Mouse (Mus musculus): ENCODE data around the gene Zdhhc12.
A peak's percentile ranks its signal among the peaks of the same experiment; 100 is the strongest.
"Not testable (repeated sequence)": the region's sequence is repeated elsewhere in the genome, so short reads cannot be mapped to it uniquely, and the experiment has no call there.

Zdhhc12 gene

DNA sequence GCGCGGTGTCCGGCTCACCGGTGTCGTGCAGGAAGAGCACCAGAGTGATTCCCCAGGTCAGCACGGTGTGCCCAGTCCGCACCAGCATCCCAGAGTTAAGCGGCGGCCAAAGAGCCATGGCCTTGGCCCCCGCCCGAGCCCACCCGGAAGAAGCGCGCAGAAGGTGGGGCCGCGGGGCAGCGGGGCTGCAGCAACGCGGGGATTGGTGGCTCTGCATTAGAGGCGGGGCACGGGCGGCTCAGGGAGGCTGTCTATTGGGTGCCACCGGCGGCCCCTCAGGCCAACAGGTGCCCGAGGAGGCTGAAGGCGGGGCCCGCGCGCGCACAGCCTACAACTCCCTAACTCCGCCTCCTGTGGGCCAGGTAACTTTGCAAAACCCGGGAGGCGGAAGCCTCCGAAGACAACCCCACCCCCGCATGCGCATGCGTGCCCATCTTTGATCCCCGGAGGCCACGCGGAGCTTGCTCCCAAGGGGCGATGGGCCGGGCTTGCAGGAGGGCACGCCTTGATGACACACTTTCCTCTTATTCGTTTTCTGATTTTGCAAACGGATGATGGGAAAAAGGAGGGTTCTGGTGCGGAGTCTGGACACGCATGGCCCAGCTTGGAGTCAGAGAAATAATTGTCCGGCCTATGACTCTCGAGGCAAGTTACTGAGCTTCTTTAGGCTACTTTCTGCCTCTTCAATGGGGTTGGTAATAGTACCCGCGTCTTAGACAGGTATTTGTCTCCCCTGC, at the start of gene Zdhhc12:
TSS of gene Zdhhc12 (minus strand) at position 178 of the 737 bp plus-strand sequence.
- DNase-seq (ENCODE audit: low spot score): peak; percentile 98

DNA sequence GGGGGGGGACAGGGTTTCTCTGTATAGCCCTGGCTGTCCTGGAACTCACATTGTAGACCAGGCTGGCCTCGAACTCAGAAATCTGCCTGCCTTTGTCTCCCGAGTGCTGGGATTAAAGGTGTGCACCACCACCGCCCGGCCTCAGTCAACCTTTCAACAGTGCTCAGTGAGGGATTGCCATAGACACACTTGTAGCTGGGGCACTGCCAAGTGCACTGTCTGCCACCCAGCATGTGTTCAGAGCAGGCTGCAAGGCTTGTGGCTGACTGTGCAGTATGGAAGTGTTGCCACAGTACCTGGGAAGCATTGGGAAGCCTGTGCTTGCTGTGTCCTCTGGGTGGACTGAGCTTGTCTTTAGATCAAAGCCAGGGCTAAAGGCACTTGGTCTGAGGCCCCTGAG, 46.6 kb upstream of the Zdhhc12 start:
- not testable (repeated sequence) for DNase-seq (ENCODE audit: low spot score)

DNA sequence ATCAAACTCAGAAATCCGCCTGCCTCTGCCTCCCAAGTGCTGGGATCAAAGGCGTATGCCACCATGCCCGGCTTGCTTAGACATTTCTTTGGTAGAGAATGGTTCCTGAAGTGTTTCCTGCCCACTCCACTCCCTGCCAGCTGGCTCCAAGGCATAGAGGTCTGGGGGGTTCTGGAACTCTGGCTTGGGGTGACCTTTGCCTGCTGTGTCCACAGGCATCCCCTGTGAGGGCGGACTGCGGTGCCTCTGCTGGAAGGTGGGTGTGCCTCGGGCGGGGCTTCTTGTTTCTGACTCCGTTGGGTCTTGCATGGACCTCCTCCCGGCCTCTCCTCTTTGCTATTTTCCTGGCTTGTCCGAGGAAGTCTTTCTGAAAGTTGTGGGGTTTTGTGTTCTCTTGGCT, 43.0 kb upstream of the Zdhhc12 start:
- no peak for DNase-seq (ENCODE audit: low spot score)

DNA sequence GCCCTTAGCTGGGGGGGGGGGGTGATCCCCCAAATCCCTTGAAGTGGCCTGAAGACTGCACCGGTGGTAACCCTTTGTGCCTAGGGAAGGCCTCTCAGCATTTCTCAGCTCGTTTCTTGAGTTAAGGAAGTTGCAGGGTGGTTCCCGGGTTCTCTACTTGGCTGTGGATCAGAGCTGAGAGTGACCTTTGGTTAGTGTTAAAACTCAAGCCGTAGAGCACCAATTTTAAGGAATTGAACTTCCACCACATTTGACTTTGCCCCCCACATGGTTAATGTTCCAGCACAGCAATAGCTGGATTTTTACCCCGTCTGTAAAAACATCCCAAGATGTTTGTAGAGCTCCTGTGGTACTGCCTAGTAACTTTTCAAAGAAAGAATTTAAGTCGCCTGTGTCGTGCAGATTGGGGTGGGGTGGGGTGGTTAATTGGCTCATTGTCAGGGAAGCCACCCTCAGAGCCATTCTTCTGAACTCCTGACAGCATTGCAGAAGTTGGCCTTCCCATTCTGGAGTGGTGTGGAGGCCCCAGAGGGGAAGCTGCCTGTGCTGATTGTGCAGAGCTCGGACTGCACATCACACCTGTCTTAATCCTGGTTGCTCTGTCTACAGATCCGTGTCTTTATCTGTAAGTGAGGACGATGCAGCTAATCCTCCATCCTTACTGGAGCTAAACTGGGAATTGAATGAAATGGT, 41.6 kb upstream of the Zdhhc12 start:
- no peak for DNase-seq (ENCODE audit: low spot score)

DNA sequence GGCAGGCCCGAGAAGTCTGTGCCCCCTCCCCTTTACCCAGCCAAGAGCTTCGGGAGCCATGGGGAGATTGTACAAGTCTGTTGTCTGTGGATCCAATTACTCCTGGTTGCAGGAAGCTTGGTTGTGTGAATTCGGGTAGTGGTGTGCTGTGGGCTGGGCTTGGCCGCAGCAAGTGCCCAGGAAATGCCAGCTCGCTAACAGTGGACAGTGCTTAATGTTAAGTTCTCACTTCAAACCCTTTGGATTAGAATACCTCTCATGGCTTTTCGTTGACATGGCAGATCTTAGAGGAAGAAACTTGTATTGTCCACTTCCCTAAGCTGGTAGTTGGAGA, 40.9 kb upstream of the Zdhhc12 start:
- no peak for DNase-seq (ENCODE audit: low spot score)

DNA sequence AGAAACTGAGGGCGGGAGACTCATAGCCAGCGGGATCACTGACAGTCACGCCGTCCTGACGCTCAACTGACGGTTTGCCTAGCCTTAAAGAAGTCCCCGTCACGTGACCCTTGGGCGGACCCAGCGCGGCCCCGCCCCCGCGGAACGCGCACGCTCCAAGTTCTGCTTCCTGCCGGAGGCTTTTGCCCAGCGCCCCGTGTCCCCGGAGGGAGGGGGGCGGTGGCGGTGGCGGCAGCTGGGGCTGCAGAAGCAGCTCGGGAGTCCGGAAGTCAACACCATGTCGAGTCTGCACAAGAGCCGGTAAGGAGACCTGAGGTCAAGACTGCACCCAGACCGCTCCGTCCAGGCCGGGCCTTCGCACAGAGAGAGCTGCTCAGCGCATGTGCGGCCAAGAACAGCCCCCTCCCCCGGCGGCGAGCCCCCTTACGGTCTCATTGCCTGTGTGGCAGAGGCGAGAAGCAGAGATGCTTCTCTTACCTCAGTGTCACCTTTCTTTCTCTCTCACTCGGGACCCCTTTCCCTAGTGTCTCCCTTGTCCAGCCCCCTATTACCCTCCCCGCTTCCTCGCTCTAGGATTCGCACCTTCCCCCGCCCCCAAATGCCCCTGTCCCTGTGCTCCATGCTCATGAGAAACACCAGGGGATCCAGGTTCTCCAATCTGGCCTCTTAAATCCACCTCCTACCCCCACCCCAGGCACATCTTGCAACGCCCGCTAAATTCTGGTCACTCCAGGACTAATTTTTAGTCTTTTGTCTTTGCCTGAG, 40.3 kb upstream of the Zdhhc12 start, which contains the start of gene Tbc1d13:
TSS of gene Tbc1d13 (plus strand) at position 134 of the 765 bp plus-strand sequence.
- DNase-seq (ENCODE audit: low spot score): peak; percentile 97

DNA sequence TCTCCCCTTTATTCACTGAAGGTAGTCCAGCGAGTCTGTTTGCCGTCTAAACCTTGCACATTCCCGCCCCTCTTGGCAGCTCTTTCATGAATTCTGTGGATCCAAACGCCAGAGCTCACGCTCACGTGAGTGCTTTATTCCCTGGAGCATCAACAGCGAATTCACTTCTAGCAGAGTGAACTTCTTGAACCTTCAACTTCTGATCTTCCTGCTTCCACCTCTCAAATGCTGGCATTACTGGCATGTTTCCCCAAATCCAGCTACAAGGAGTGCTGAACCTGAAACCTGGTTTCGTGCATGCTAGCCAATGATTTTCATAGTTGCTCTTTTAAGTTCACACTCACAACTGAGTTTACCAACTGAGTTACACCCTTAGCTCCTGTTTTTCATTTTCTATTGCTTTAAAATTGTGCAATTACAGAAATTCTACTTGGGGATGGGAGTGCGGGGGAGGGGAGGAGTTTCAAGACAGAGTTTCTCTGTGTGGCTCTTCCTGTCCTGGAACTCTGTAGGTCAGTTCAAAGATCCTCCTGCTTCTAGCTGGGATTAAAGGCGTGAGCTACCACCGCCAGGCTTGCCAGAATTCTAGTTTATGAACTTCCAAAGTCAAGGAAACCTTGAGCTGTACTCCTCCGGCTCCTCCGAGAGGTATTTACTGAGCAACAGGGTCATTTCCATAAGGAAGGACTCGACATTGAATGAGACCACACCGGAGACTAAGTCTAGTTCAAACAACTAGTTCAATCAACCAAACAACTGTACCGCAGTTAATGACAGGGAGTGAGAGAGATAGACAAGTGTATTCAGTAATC, 39.6 kb upstream of the Zdhhc12 start:
- peak; percentile 48 for DNase-seq (ENCODE audit: low spot score)

DNA sequence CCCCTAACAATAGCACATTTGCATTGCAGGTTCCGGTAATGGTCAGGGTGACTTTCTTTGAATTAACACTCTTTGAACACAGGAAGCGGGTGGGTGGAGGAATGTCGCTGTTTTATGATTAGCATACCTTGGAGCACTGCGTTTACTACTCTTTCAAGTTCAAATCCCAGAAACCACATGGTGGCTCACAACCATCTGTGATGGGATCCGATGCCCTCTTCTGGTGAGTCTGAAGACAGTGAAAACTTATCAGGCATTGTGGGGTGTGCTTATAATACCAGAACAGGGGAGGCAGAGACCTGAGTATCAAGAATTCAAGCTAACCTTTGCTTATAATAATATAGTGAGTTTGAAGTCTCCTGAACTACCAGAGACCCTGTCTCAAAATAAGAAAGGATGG, 37.8 kb upstream of the Zdhhc12 start:
- not testable (repeated sequence) for DNase-seq (ENCODE audit: low spot score)

DNA sequence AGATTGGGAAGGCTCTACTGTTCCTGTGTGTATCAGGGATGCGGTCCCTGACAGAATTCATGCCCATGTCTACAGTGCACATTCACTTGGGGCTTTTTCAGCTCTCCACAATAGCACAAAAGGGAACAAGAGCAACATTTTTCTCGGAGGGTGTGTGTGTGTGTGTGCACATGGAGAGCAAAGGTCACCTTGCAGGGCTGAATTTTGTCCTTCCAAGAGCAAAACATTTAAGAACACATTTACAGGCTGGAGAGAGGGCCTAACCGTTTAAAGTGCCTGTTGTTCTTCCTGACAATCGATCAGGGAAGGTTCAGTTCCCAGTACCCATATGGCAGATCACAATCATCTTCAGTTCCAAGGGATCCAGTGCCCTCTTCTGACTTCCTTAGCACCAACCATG, 36.7 kb upstream of the Zdhhc12 start:
- DNase-seq (ENCODE audit: low spot score): no peak

DNA sequence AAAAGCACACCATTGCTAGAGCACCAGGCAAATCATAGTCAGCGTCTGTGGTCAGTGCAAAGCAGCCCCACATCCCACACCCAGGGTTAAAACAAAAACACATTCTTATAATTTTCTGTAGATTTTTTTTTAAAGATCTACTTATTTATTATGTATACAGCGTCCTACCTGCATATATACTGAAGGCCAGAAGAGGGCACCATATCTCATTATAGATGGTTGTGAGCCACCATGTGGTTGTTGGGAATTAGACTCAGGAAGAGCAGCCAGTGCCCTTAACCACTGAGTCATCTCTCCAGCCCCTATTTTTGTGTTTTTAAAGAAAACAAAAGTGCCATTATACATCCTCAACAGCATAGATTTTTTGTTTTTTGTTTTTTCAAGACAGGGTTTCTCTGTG, 35.3 kb upstream of the Zdhhc12 start:
- DNase-seq (ENCODE audit: low spot score): peak; percentile 15

DNA sequence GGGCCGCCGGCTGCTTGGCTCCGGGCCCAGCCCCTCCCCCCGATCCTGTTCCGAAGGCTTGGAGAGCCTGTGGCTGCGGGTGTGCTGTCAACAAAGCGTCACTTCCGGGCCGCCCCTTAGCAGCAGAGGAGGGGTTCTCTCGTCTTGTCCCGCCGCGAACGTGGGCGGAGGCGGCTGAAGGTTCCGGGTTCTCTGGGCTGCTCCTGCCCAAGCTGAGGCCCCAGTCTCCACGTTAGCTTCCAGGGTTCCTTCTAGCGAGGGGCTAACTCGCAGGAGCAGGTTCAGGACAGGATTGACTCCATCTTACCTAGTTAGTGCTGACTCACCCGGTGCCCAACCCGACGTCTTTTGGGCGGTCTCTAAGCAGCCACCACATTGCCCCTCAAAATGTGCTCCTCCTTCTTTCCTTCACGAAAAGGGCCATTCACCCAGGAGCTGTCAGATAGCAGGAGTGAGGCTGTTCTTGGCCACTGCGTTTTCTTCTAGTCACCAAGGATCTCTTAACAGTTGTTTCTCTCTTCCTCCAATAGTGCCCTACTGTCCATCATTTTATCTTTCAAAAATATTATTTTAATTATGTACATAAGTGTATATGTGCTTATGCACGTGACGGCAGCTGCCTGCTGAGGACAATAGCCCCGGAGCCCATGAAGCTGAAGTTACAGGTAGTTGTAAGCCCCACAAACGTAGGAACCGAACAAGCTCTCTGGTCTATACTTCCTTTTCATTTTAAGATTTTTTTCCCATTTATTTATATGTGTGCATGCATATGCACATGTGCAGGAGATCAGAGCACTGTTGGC, 31.2 kb upstream of the Zdhhc12 start, which contains the start of gene Zer1:
TSS of gene Zer1 (minus strand) at position 114 of the 803 bp plus-strand sequence.
- DNase-seq (ENCODE audit: low spot score): peak; percentile 97

DNA sequence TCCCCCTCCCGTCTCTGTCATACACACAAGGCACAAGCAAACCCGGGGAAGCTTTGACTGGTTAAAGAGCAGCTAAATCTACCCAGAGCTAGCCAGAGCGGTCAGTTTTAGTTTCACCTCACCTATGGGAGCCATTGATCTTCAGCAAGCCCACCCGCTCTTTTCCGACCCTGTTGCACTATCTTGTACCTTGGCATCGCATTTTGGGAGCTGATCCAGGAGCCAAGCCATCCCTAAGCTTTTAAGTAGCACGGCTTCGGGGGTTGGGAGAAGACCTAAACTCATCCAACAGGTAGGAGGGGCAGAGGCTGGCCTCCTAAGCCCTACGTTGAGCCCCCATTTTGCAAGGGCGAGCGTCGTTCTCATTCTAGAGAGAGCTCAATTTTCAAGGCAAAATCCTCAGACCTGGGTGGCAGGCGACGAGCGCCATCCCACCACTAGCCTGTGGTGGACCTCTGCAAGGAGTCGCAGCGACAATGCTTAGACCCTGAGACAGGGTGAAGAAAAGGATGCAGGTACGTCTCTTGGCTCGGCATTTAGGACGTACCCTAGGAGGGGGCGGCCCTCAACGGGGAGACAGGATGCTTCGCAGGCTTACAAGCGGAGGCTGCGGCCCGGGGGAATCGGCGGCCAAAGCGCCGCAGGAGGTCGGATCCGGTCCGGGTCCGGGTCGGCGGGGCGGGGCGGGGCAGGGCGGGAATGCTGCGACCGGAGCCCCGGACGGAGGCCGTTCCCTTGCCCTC, 30.5 kb upstream of the Zdhhc12 start:
- no peak for DNase-seq (ENCODE audit: low spot score)

DNA sequence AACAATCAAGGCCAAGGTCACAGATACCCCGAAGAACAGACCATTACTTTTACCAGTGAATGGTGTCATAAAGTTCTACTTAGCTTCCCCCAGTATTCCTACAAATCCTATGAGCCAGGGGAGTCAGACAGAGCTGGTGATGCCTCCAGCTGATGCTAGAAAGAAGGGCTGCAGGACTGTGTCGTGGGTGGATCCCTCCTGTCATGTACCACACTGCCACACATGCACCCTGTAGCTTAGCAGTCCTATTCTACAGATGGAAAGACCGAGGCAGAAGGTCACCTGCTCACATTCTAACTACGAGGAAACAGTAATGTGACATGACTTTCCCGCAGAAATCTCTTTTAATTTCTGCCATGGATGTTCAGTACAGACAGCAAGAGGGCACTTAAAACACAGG, 29.3 kb upstream of the Zdhhc12 start:
- DNase-seq (ENCODE audit: low spot score): no peak

DNA sequence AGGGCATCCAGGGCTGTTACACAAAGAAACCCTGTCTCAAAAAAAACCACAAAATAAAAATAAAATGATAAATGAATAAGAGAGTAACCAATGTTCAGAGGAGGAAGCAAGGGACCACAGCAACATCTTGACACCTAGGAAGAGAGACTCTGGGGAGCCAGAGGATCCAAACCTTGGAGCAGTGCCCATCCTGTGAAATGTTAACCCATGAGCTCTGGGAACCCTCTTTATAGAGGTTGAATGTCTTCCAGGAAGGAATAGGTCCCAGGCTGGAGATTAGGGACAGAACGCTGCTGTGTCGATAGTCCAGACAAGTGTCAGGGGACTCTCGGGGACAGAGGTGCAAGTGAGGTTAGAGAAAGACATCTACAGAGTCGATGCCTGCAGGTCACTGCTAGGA, 26.8 kb upstream of the Zdhhc12 start:
- DNase-seq (ENCODE audit: low spot score): no peak

DNA sequence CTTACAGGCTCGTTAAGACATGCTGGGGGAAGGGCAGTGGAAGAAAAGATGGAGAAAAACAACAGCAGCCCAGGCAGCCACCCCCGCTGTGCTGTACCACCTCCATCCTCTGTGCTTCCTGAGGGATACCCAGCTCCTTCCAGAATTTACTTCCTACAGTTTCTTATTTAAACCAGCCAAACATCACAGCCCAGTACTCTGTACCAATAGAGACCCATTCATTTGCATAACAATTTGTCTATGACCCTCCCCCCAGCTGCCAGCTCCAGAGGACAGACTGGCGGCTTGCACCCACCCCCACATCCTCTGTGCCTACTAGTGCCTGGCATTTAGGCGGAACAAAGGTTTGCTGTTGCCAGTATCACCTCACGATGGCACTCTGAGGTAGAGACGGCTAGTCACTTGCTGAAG, 26.2 kb upstream of the Zdhhc12 start:
- DNase-seq (ENCODE audit: low spot score): no peak

DNA sequence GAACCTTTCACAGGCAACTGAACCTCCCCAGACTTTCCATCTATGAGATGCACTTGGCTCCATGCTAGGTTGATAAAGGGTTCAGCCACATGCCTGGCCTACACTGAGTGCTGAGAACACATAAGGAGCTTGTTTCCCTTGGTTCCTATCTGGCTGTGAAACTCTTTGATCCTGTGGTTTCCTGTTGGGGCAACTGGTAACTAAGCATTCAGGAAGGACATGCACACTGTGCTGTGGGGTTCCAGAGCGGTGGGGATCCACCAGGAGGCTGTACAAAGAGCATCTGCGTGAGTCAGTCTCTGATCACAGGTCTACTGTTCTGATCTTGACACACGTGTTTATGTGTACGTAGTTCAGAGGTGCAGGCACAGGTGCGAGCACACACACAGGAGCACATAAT, 19.1 kb upstream of the Zdhhc12 start:
- DNase-seq (ENCODE audit: low spot score): no peak

DNA sequence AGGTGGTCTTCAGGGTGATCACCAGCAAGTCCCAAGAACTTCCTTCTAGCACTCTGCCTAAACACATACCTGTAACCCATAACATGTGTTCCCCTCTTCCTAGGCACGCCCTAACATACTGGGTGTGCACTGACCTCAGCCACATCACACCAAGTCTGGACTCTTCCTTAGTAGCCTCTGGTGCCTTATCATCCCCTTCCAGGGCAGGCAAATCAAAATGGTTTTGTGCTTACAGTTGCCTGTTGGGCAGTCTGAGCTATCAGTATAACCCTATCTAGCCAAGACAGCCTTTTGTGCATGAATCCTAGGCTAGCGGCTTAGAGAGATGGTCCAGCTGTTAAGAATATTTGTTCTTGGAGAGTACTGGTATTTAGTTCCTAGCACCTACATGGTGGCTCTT, 18.1 kb upstream of the Zdhhc12 start:
- no peak for DNase-seq (ENCODE audit: low spot score)

DNA sequence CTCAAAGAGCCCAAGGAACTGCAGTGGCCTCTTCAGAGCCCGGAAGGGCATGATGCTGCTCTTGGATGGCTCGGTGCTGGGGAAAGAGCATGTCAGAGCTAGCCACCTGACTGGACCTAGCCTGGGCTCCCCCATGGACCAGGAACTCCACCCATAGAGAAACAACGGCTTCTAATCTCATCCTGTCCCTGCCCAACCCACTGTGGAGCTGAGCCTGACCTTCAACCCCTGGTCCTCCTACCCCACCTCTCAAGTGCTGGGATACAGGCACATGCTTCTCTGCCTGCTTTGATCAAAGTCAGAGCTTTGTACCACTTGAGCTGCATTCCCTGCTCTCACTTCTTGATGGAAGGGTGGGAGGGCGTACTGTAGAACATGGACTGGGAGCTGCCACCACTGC, 14.8 kb upstream of the Zdhhc12 start:
- no peak for DNase-seq (ENCODE audit: low spot score)

DNA sequence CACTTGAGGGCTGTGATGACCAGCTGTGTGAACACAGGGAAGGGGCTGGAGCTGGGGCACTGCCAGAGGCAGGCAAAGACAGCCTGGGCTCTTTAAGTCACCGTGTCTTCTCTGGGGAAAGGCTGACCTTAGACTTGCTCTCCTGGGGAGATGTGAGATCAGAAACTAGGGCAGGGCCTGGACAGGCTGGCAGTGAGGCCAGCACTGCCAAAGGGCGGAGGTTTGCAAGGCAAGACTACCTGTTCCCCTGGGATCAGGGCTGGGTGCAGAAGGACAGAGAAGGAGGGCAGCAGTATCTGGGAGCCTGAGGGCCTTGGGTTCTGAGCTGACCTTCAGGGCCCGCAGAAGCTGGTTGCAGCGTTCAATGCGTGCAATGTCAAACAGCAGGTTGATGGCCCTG, 14.2 kb upstream of the Zdhhc12 start:
- no peak for DNase-seq (ENCODE audit: low spot score)

DNA sequence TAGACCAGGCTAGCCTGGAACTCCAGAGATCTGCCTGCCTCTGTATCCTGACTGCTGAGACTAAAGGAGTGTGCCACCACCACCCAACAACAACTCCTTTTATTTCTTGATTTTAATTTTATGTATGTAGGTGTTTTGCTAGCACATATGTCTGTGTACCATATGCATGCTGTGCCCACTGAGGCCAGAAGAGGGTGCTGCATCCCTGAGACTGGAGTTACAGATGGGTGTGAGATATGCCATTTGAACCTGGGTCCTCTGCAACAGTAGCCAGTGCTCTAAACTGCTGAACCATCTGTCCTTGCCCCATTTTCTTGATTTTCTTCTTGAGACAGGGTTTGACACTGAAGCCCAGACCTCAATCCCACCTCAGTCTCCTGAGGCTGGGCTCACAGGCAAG, 12.9 kb upstream of the Zdhhc12 start:
- peak; percentile 59 for DNase-seq (ENCODE audit: low spot score)

DNA sequence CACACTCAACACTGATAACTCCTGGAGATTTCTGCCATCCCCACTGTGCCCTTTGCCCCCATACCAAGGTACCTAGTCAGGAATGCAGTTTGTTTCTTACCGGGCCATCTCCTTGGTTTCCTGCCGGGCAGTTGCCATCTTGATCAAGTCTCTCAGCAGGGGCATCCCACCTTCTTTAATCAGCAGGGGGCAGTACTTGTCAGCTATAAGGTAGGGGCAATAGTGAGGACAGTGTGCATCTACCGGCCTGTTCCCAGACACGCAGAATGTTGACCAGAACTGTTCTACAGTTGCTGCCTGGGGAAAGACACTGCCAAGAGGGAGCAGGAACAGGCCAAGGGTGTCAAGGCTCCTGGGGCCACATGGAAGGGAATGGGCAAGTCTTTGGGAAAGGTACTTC, 6.8 kb upstream of the Zdhhc12 start:
- no peak for DNase-seq (ENCODE audit: low spot score)
